Mouse (Mus musculus) heart, adult 2 months (tissue): ENCODE measurements around the gene Vsig10. TPM values are rescaled to one million over a fixed set of nuclear protein-coding genes. Genes with fewer than 3 reads are reported as not detected.

ENCODE experiments used
- DNase-seq, 2 experiments: peaks; one replicate each; pipeline ENCODE4 v3.0.0; 2021
- H3K27ac ChIP-seq: fragments of 200-600 bp; 2 replicates; pipeline ENCODE4 v1.8.1; 2022
- H3K27me3 ChIP-seq: fragments of 200-500 bp; 2 replicates; pipeline ENCODE4 v1.6.1; 2012; ENCODE audit warnings: mild to moderate bottlenecking, low read length, inconsistent platforms, mixed read lengths; ENCODE audit not compliant: control insufficient read depth, insufficient read depth
- H3K36me3 ChIP-seq: fragments of 200-500 bp; 2 replicates; pipeline ENCODE4 v1.6.1; 2012; ENCODE audit warnings: low read length, inconsistent platforms; ENCODE audit not compliant: control insufficient read depth, insufficient read depth
- H3K4me1 ChIP-seq: fragments of 200-500 bp; 2 replicates; pipeline ENCODE4 v1.6.1; 2011; ENCODE audit warnings: low read length; ENCODE audit not compliant: control insufficient read depth, insufficient read depth
- H3K4me3 ChIP-seq: fragments of 200-600 bp; 2 replicates; pipeline ENCODE4 v1.8.1; 2022
- H3K79me2 ChIP-seq: fragments of 200-500 bp; replicated peaks from 2 replicates; pipeline ENCODE4 v1.6.1; 2012; ENCODE audit warnings: mild to moderate bottlenecking, inconsistent platforms, low read length, moderate library complexity, mixed read lengths; ENCODE audit not compliant: control insufficient read depth, insufficient read depth
- H3K9ac ChIP-seq: fragments of 200-500 bp; 2 replicates; pipeline ENCODE4 v1.6.1; 2012; ENCODE audit warnings: low read depth, mild to moderate bottlenecking, control low read depth, inconsistent platforms, low read length, mixed read lengths
- CTCF ChIP-seq: fragments of 200-600 bp; IDR thresholded peaks from 2 replicates; pipeline ENCODE4 v1.8.1; 2022; ENCODE audit warnings: antibody characterized with exemption, mild to moderate bottlenecking, moderate library complexity
- EP300 ChIP-seq: fragments of 200-500 bp; IDR thresholded peaks from 2 replicates; pipeline ENCODE4 v1.6.1; 2011; ENCODE audit warnings: low read depth, low read length, control low read depth; ENCODE audit not compliant: insufficient read depth
- POLR2A ChIP-seq: fragments of 200-500 bp; IDR thresholded peaks from 2 replicates; pipeline ENCODE4 v1.6.1; 2011; ENCODE audit warnings: mild to moderate bottlenecking, low read depth, low read length, control low read depth; ENCODE audit not compliant: insufficient read depth
- WGBS: fragments of 180-500 bp; shearing (Covaris S2); methylation state at CpG from one replicate; pipeline ENCODE4 v1.1.7; 2018; 5-methylcytosine and 5-hydroxymethylcytosine counted together
- intact Hi-C: fragments of 180-260 bp; cut with DNase I; formaldehyde crosslinking; loops from one replicate; pipeline ENCODE4 v1.15.1; 2025
- polyA plus RNA-seq: library from polyadenylated mRNA; depleted of rRNA; stranded (reverse); fragments of >200 nt; gene quantifications from 2 replicates; pipeline ENCODE4 v1.2.3, GENCODE M21; 2012
- total RNA-seq, 2 experiments: library from RNA; stranded (reverse); gene quantifications; 2 replicates each; pipeline ENCODE4 v1.2.3; 2021

The Vsig10 gene
- total and polyA plus RNA-seq, 3 experiments = 7.0 to 8.9 (median 8.8) TPM

- intact Hi-C loops = no loop called here
- H3K36me3 ChIP-seq = no peaks in the 10 kb centered on the region
- 51% methylated on average over 4 of the region's 4 CpGs for WGBS
- H3K4me3 ChIP-seq = no peak overlapping the region
- no peak for DNase-seq
- H3K79me2 ChIP-seq = no peaks in the 10 kb centered on the region
- H3K27ac ChIP-seq = no peak overlapping the region
- TF ChIP-seq POLR2A (no peak), EP300 (no peak), CTCF (no peak)
- no peaks in the 10 kb centered on the region for H3K4me1 ChIP-seq
- no peaks in the 10 kb centered on the region for H3K27me3 ChIP-seq
- no peak overlapping the region for H3K9ac ChIP-seq
Measured at GRCm38 (mm10) chr5:117279669-117280050, 39.2 kb upstream of the Vsig10 start.

GRCm38 (mm10) chr5:117281536-117281935 lies 37.3 kb upstream of the Vsig10 start:
- 84% methylated on average over 10 of the region's 10 CpGs for WGBS
- TF ChIP-seq POLR2A = no peak
- no peak for TF ChIP-seq EP300
- TF ChIP-seq CTCF = peak; percentile 35
- Histone ChIP-seq H3K36me3 (no peaks in the 10 kb centered on the region), H3K27me3 (no peaks in the 10 kb centered on the region), H3K4me3 (no peak overlapping the region), H3K79me2 (no peaks in the 10 kb centered on the region), H3K9ac (no peak overlapping the region), H3K4me1 (0 out of 2 replicates have a peak, but pooled peaks cover under 1% of the 10 kb centered on the region), H3K27ac (no peak overlapping the region)
- no peak for DNase-seq
- intact Hi-C loops = no loop called here

- Histone ChIP-seq H3K9ac (no peak overlapping the region), H3K36me3 (no peaks in the 10 kb centered on the region), H3K4me3 (no peak overlapping the region), H3K27me3 (no peaks in the 10 kb centered on the region), H3K4me1 (0 out of 2 replicates have a peak, but pooled peaks cover 2% of the 10 kb centered on the region), H3K79me2 (no peaks in the 10 kb centered on the region), H3K27ac (no peak overlapping the region)
- 83% methylated on average over 8 of the region's 8 CpGs for WGBS
- TF ChIP-seq EP300 = no peak
- no peak for TF ChIP-seq CTCF
- no peak for TF ChIP-seq POLR2A
- intact Hi-C loops = no loop called here
- DNase-seq = no peak
Measured at GRCm38 (mm10) chr5:117282360-117282759, 36.5 kb upstream of the Vsig10 start.

- Histone ChIP-seq H3K36me3 (no peaks in the 10 kb centered on the region), H3K4me3 (no peak overlapping the region), H3K79me2 (no peaks in the 10 kb centered on the region), H3K4me1 (peaks cover 4% of the 10 kb centered on the region; the same call in 1 of the 2 replicates), H3K27me3 (no peaks in the 10 kb centered on the region), H3K27ac (no peak overlapping the region), H3K9ac (no peak overlapping the region)
- intact Hi-C loops = no loop called here
- TF ChIP-seq POLR2A = no peak
- 69% methylated on average over 9 of the region's 9 CpGs for WGBS
- DNase-seq = no peak
Measured at GRCm38 (mm10) chr5:117284029-117284428, 34.9 kb upstream of the Vsig10 start.

GRCm38 (mm10) chr5:117284682-117285081 lies 34.2 kb upstream of the Vsig10 start:
- Histone ChIP-seq H3K27me3 (no peaks in the 10 kb centered on the region), H3K36me3 (no peaks in the 10 kb centered on the region), H3K79me2 (no peaks in the 10 kb centered on the region), H3K9ac (no peak overlapping the region), H3K27ac (no peak overlapping the region), H3K4me1 (peaks cover 4% of the 10 kb centered on the region; the same call in 1 of the 2 replicates), H3K4me3 (no peak overlapping the region)
- DNase-seq = no peak
- no peak for TF ChIP-seq EP300
- no peak for TF ChIP-seq POLR2A
- TF ChIP-seq CTCF = no peak
- intact Hi-C loops = loop anchor here (5.0 kb wide), 1 partner anchor 167 kb away; the partner anchor contains the start of gene Suds3
- 26% methylated on average over 7 of the region's 7 CpGs for WGBS

GRCm38 (mm10) chr5:117285266-117285665 lies 33.6 kb upstream of the Vsig10 start:
- H3K4me1 ChIP-seq = peaks cover 4% of the 10 kb centered on the region; the same call in 1 of the 2 replicates
- 75% methylated on average over 4 of the region's 4 CpGs for WGBS
- TF ChIP-seq EP300 (no peak), POLR2A (no peak), CTCF (no peak)
- no peak overlapping the region for H3K9ac ChIP-seq
- intact Hi-C loops = loop anchor here (5.0 kb wide), 1 partner anchor 168 kb away; the partner anchor contains the start of gene Suds3
- no peaks in the 10 kb centered on the region for H3K79me2 ChIP-seq
- no peaks in the 10 kb centered on the region for H3K36me3 ChIP-seq
- DNase-seq = no peak
- no peak overlapping the region for H3K4me3 ChIP-seq
- H3K27ac ChIP-seq = no peak overlapping the region
- no peaks in the 10 kb centered on the region for H3K27me3 ChIP-seq
